Mouse (Mus musculus) gastrocnemius, adult 18-20 months (tissue): ENCODE measurements around the gene Ergic1. TPM values are rescaled to one million over a fixed set of nuclear protein-coding genes. Genes with fewer than 3 reads are reported as not detected.

Experiments used
- DNase-seq: peaks from one replicate; pipeline ENCODE4 v3.0.0; 2021; ENCODE audit warnings: low spot score
- total RNA-seq, 2 experiments: library from RNA; stranded (reverse); gene quantifications; 2 replicates each; pipeline ENCODE4 v1.2.3; 2021

The Ergic1 gene
- total RNA-seq, 2 experiments from 2014 or later, result 44.6 to 46.5 TPM

- no peak for DNase-seq
These were observed 35.7 kb downstream of the Ergic1 start for GRCm38 (mm10) chr17:26596856-26597481.

DNA sequence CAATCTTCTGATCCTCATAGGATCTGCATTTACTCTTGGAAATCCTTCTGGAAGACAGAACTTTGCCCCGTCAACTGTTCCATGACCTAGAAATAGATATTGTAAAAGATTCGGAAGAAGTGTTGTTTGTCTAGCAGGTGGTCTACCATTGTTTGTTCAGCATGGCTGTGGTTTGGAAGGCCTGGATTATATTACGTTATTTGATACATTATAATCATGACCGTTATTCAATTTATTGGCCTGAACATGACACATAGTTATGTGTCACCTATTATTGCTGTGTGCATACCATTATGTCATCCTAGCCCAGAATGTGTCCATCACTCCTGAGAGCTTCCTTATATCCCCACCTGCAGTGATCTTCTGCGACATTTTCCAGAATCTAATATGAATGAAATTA lies 37.6 kb downstream of the Ergic1 start:
- no peak for DNase-seq

DNA sequence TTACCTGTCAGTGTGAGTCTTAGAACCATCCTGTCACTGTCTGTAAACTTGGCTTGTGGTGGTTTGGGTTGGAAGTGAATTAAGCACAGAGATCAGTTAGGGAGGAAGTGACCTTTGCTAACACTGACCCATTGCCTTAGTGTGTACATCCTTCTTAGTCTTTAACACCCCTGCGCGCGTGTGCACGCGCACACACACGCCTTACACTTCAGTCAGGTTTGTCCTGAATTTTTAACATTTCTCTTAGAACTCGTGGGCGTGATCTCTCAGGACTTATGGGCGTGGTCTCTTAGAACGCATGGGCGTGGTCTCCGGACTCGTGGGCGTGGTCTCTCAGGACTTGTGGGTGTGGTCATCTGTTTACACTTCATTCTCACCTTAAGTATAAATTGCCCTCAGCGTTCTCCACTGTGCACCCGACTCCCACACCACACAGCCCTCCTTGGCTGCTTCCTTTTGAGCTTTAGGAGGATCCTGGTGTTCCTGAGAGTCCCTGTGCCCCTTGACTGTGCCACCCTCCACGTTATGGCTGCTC lies 39.7 kb downstream of the Ergic1 start:
- no peak for DNase-seq

GRCm38 (mm10) chr17:26601514-26601913 lies 40.2 kb downstream of the Ergic1 start:
- no peak for DNase-seq

DNA sequence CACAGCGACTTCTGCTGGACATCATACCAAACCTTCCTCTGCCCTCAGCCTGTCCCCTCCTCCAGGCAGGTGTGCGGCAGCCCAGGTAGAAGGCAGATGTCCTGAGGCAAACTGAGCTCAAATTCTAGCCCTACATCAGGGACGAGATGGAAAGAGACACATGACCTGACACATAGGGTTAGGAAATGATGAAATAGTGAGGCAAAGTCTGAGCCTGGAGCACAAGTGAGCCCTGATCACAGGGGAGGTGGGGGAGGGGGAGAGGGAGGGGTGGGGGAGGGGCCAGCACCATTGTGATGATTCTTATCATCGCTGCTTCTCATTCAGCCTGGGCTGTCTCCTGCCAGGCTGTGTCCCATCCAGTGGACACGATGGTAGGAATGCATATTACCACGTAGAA lies 40.6 kb downstream of the Ergic1 start:
- no peak for DNase-seq

DNA sequence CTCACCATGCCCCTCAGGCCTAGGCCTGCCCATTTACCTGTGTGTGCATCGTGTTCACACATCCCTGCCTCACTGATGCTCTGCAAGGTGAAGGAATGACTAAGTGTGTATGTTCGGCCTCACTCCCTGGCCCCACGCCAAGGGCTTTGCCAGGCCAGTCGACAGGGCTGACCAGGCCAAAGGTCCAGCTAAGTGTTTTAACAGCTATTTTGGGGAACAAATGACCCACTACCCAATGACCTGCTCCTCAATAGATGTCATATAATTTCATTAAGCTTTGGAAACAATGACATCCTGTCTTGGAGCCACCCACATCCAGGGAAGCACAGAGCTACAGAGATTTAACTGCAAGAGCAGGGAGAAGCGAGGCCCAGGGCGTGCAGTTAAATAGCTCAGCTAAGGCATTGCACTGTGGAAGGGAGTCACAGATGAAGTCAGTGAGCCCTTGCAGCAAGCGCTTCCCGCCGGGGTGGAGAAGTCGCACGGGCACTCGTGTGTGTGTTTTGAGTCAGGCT lies 41.1 kb downstream of the Ergic1 start:
- DNase-seq, result peak; percentile 54

GRCm38 (mm10) chr17:26603311-26603710 lies 42.0 kb downstream of the Ergic1 start:
- no peak for DNase-seq

GRCm38 (mm10) chr17:26605636-26606035 lies 44.3 kb downstream of the Ergic1 start:
- DNase-seq, result no peak

- peak; percentile 74 for DNase-seq
These were observed 45.2 kb downstream of the Ergic1 start for GRCm38 (mm10) chr17:26606516-26606915.

DNA sequence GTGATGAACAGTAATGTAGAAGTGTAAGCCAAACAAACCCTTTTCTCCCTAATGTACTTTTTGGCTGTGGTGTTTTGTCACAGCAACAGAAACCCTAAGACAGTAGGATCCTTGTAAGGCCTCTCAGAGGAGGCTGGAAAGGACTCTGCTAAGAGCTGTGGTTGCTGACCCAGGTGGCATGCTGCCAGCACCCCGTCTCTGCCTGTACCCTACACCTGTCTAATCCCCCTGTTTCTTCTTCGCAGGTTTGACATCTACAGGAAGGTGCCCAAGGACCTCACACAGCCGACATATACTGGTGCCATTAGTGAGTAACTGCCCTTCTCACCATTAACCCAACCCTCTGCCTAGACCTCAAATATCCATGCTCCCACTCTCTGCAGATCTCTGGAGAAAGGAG lies 47.1 kb downstream of the Ergic1 start:
- DNase-seq, result no peak

- DNase-seq, result no peak
These were observed 47.6 kb downstream of the Ergic1 start for GRCm38 (mm10) chr17:26608877-26609276.

- no peak for DNase-seq
These were observed 48.5 kb downstream of the Ergic1 start for GRCm38 (mm10) chr17:26609820-26610219.

- DNase-seq, result no peak
These were observed 50.0 kb downstream of the Ergic1 start for GRCm38 (mm10) chr17:26611328-26611727.

GRCm38 (mm10) chr17:26611918-26612317 lies 50.6 kb downstream of the Ergic1 start:
- no peak for DNase-seq

GRCm38 (mm10) chr17:26614286-26614685 lies 53.0 kb downstream of the Ergic1 start:
- DNase-seq, result no peak

DNA sequence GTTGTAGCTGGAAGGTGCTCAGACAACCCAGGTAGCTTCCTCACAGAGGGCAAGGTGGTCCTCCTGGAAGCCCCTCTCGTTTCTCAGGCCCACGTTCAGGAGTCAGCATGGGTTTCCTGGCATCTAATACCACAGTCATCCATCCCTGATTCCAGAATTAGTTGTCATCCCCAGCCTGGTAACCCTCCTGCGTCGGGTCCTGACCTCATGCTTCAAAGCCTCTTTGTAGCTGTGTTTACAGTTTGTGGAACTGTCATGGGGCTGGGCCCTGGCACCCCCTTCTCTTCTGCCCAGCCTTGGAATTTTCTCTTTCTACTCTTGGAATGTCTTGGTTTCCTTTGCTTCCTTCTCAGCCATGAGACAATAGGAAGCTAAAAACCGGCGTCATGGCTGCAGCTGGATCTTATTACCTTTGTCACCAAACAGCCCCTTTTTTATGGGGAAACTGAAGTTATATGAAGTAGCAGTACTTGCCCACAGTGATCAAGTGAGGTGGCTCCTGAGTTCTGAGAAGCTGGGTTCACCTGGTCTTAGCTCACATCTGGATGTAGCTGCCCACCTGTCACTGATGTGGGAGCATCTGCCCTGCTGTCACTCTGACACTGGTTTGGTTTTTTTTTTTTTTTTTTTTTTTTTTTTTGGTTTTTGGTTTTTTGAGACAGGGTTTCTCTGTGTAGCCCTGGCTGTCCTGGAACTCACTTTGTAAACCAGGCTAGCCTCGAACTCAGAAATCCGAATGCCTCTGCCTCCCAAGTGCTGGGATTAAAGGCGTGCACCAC lies 53.6 kb downstream of the Ergic1 start:
- no peak for DNase-seq

DNA sequence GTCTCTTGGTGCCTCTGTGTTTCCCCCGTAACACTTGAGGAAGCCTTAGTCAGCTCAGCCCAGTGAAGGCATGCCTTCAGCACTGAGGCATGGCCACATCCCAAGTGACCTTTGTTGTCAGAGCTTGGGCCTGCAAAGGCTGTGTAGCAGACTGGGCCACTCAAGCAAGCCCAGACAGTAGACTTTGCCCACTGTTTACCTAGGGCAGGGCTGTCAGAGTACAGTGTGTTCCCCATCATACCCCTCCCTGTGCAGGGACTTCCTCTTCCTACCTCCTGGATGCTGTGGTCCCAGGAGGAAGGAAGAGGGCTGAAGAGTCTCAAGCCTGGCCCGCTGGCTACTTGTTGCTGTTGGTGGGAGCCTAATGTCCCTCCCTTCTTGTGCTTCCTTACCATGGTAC lies 55.4 kb downstream of the Ergic1 start:
- no peak for DNase-seq

DNA sequence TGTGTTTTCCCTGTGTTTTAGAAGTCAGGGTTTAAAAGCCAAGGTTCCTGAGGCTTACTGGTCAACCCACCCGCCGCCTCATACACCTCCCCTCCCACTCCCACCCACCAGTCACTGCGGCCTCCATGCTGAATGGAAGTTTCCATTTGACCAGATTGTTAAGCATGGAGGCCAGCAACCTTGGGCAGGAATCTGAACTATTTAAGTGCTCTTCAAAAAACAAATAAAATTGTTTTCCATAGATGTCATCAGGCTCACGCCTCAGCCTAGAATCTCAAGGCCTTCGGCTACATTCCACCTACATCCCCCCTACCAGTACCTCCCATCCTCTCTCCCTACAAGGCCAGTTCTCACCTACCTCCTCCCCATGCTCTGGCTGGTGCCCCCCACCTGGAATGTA lies 57.2 kb downstream of the Ergic1 start:
- no peak for DNase-seq

GRCm38 (mm10) chr17:26619577-26619976 lies 58.3 kb downstream of the Ergic1 start:
- no peak for DNase-seq

GRCm38 (mm10) chr17:26620292-26620691 lies 59.0 kb downstream of the Ergic1 start:
- no peak for DNase-seq

- DNase-seq, result peak; percentile 82
These were observed 59.8 kb downstream of the Ergic1 start for GRCm38 (mm10) chr17:26620786-26621766.
